Mouse (Mus musculus) embryo, embryonic 10.5 days (tissue): ENCODE data around the gene Manf.

ENCODE experiments used
- DNase-seq: peaks from one replicate; pipeline ENCODE4 v3.0.0-alpha.2; 2015; ENCODE audit warnings: low spot score

The Manf gene

GRCm38 (mm10) chr9:106884996-106885900 is 6.5 kb downstream of the Manf start:
- DNase-seq, result peak; percentile 69

- DNase-seq, result peak; percentile 43
These were observed 7.5 kb downstream of the Manf start for GRCm38 (mm10) chr9:106884306-106884705.

- no peak for DNase-seq
These were observed 8.7 kb downstream of the Manf start for GRCm38 (mm10) chr9:106883085-106883484.

GRCm38 (mm10) chr9:106882176-106882575 is 9.6 kb downstream of the Manf start:
- no peak for DNase-seq

GRCm38 (mm10) chr9:106881071-106881755 is 10.6 kb downstream of the Manf start:
- no peak for DNase-seq

- no peak for DNase-seq
These were observed 12.3 kb downstream of the Manf start for GRCm38 (mm10) chr9:106879471-106879870.

GRCm38 (mm10) chr9:106876666-106877065 is 15.1 kb downstream of the Manf start:
- DNase-seq, result no peak

- no peak for DNase-seq
These were observed 17.6 kb downstream of the Manf start for GRCm38 (mm10) chr9:106874216-106874615.

GRCm38 (mm10) chr9:106858036-106858435 is 33.7 kb downstream of the Manf start:
- DNase-seq, result no peak

- no peak for DNase-seq
These were observed 35.1 kb downstream of the Manf start for GRCm38 (mm10) chr9:106856664-106857063.

GRCm38 (mm10) chr9:106842800-106843199 is 49.0 kb downstream of the Manf start:
- no peak for DNase-seq

GRCm38 (mm10) chr9:106840569-106840968 is 51.2 kb downstream of the Manf start:
- peak; percentile 11 for DNase-seq

- peak; percentile 90 for DNase-seq
These were observed 69.2 kb downstream of the Manf start for GRCm38 (mm10) chr9:106822381-106823104.

GRCm38 (mm10) chr9:106821618-106822380 is 70.0 kb downstream of the Manf start, which contains the start of gene Dcaf1:
Dcaf1 (plus strand) TSS chr9:106821874.
- DNase-seq, result peak; percentile 100

GRCm38 (mm10) chr9:106821050-106821617 is 70.6 kb downstream of the Manf start:
- DNase-seq, result no peak

- peak; percentile 12 for DNase-seq
These were observed 72.6 kb downstream of the Manf start for GRCm38 (mm10) chr9:106819201-106819600.

GRCm38 (mm10) chr9:106818191-106818590 is 73.6 kb downstream of the Manf start:
- no peak for DNase-seq

GRCm38 (mm10) chr9:106806503-106806902 is 85.3 kb downstream of the Manf start:
- DNase-seq, result no peak

GRCm38 (mm10) chr9:106790831-106791230 is 100.9 kb downstream of the Manf start:
- DNase-seq, result no peak

- no peak for DNase-seq
These were observed 102.4 kb downstream of the Manf start for GRCm38 (mm10) chr9:106789363-106789762.

- DNase-seq, result peak; percentile 87
These were observed 102.9 kb downstream of the Manf start, which contains the start of gene Rad54l2 for GRCm38 (mm10) chr9:106788812-106789321. Rad54l2 (minus strand) TSS chr9:106789194.
